Mouse (Mus musculus) brain, adult 2 months (tissue): ENCODE measurements at regions not wholly inside any gene's neighbourhood (a gene's known extent, or its start where the extent isn't known, plus 50 kb on each side); places are given as distances from the start of the nearest gene placed in this dataset.

Experiments used
- DNase-seq: peaks from one replicate; pipeline ENCODE4 v3.0.0; 2011; ENCODE audit warnings: low read depth, low spot score

DNA sequence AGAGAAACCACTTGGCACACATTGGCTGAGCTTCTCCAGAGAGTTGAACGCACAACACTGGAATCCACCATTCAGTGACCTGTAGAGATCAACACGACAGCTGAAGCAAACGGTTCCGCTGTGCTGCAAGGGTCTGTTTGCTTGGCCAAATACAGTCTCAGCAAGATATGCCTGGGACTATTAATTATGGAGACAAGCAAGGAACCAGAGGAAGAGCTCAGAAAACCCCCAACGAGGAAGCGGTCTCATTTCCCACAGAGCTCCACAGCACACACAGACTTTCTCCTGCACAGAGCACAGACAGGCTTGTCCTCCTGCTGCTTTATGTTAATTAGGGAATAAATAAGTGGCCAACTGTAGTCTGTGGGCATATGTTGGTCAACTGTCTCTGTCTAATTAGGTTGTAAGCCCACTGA lies 223.4 kb upstream of the Tacr3 start:
- DNase-seq, result no peak

DNA sequence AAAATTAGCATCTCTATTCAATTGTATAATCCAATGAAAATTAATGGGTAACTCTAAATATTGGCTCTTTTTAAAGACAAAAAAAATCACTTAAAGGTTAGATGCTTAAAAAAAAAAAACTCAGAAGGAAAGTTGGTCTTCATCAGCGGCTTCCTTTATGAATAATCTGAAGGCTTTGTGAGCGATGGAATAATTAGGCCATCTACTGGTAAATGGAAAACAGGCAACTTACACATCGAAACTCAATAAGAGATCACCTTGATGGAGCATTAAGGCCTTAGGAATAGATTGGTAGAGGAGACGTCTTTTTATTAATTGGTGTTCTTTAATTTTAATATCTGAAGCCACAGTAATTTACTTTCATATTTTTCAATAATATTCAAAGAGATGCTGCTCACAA lies 218.6 kb upstream of the Tacr3 start:
- peak; percentile 46 for DNase-seq

DNA sequence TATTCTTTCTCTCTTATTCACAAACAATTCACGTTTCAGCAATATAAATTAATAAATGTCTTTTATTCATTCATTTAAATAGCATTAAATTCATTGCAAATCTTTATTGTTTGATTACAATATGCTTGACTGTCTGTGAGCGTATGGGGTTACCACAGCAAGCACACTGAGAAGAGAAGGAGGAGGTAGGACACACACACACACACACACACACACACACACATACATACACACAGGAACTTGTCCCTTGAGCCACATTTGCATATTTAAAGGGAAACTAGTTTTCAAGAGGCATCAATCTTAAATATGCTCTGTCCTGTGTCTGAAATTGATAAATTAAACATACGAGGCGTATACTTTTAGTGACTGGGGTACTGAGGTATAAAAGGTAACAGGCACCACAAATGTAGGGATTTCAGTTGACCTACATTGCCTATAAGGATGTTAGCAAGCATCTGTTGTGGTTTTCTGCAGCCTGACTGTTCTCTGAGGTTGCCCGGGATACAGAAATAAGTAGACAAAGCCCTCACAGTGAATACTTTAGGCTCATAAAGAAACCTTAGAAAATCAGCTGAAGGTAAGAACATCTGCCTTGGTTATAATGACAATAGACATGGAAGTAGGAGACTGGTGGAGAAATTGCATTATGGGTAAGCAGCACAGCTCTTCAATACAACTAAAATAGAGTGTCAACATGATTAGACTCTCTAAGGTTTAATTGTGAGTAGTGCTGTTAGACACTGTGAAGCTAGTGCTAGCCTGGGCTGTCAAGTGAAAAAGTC lies 217.1 kb upstream of the Tacr3 start:
- DNase-seq, result no peak

GRCm38 (mm10) chr3:134612298-134612616 lies 216.6 kb upstream of the Tacr3 start:
- DNase-seq, result no peak

- DNase-seq, result peak; percentile 79
Measured at GRCm38 (mm10) chr3:134629166-134630134, 199.4 kb upstream of the Tacr3 start.

- DNase-seq, result no peak
Measured at GRCm38 (mm10) chr3:134630135-134630516, 198.7 kb upstream of the Tacr3 start.

GRCm38 (mm10) chr3:134648727-134649445 lies 179.9 kb upstream of the Tacr3 start:
- DNase-seq, result peak; percentile 43

GRCm38 (mm10) chr3:134654051-134654450 lies 174.8 kb upstream of the Tacr3 start:
- DNase-seq, result peak; percentile 66

DNA sequence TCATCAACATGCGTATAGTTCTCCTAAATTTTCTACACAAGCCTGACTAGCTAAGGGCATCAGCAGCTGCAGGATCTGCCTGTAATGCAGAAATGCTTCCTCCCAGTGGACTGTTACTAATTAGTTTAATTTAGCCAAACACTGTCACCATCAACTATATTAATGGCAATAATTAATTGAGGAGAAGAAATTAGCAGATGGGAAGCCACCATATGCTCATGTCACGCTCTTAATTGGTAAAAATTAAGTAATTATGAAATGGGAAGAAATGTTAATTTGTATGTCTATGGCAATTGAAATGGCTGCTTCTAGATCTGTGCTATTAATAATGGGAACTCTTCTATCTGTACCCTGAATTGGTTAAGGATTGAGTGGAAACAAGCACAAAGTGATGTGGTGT lies 133.9 kb upstream of the Tacr3 start:
- peak; percentile 0 for DNase-seq

GRCm38 (mm10) chr3:134718620-134719019 lies 110.2 kb upstream of the Tacr3 start:
- no peak for DNase-seq

DNA sequence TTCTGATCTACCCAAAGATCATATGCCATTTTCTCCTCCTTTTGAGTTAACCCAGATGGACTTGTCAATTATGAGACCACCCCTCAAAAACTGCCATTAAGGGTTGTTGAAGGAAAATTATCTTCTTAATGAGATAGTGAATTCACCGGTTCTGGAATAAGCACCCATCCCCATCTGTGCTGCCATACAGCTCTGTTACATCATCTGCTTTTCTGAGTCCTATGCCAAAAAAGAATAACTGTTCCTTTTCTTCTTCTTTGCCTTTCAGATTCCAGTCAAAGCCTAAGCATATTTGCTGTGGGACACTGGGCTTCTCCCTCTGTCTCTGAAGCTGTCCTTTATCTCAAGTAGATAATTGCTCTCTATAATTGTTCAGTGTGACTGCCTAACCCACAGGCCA lies 93.1 kb upstream of the Tacr3 start:
- DNase-seq, result peak; percentile 7

DNA sequence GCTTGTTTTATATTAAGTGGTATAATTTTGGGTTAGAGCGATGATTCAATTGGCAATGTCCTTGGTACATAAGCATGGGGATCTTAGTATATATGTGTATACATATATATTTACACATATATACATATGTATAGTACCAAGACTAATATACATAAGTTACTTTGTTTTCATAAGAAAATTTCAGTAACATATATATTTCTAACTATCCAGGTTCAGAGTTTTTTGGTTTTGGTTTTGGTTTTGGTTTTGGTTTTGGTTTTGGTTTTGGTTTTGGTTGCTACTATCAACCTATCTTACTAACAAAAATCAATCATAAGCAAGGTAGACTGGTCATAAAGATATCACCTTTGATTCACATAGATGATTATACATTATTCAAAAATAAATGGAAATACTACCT lies 67.7 kb upstream of the Tacr3 start:
- no peak for DNase-seq

DNA sequence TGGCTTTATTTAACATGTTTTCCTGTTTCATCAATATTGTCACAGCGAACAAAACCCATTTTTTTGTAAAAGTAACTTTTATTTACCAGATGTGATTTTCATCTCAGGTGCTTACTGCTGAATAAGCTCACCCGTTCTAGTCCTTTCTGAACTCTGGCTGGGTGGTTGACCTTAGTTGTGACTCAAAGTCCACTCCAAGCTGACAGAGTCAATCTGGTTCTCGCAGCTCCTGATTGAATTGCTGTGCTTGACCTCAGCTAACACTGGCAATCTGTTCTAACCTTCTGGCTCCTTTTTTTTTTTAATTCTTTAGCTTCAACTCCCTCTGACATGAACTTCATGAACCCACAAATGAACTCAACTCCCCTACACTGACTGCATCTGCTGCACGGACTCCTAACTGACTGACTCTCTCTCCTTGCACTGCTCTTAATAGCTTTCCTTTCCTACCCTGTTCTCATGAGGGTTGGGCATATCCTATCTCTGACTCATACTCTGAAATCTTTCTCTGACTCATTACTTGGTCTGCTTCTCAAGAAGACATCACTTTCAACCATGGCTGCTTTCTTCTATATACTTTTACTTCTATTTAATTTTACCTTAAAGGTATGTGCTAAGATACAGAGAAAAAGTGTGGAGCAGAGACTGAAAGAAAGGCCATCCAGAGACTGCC lies 65.4 kb upstream of the Tacr3 start:
- no peak for DNase-seq
